Mouse (Mus musculus): ENCODE data around the gene Kiss1. TPM values are rescaled to one million over a fixed set of nuclear protein-coding genes. Genes with fewer than 3 reads are reported as not detected.

Gene Kiss1
- not detected in 2 replicates for polyA plus RNA-seq (2014; fragmentation: Nextera tagmentation; extraction: Ambion mirVana)

DNA sequence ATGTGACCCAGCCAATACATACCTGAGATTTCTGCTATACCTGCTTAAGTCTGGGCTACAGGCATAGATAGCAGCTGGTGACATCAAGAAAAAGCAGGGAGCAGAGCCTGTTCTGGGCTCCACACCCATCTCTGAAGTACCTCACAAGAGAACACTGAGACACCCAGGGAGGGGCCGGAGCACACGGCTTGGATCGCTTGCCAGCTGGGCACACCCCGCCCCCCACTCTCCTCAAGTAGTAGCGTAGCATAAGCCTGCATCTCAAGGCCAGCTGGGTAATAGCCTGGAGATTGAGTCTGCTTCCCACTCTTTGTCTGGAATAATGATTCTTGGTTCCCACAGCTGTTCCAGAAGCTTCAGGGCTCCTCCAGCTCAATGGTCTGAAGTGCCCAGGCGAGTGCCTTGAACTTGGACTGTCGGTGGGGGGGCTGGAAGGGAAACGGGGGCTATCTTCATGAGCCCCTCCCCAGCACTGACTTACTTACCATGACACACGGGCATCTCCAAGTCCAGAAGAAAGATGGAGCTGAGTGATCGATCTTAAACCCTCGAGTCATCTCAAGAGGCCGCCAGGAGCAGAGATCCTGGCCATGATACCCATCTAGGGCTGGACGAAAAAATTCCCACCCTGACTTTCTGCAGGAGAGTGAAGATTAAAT, at the start of gene Kiss1:
TSS of gene Kiss1 (plus strand) at position 609 of the 659 bp plus-strand sequence.
- no peak within 1 kb of the TSS for H3K27ac ChIP-seq (ENCODE audit: low read depth, low read length)
- DNase-seq (ENCODE audit: low spot score) = peak; percentile 61
- no peaks in the 10 kb centered on the region for H3K27me3 ChIP-seq (replicated peaks; ENCODE audit: control insufficient read depth, insufficient read depth, low read length)
- no peak within 1 kb of the TSS for H3K4me3 ChIP-seq (ENCODE audit: low read depth, low read length)
- peak; percentile 81 for ATAC-seq
- WGBS = 92% methylated on average over 13 of the region's 13 CpGs
- H3K36me3 ChIP-seq (ENCODE audit: control insufficient read depth, insufficient read depth, low read length) = no peaks in the 10 kb centered on the region
- no peaks in the 10 kb centered on the region for H3K9me3 ChIP-seq (replicated peaks; ENCODE audit: control insufficient read depth, low read length)
- no peak within 1 kb of the TSS for H3K4me2 ChIP-seq (ENCODE audit: low read length)
- H3K4me1 ChIP-seq (ENCODE audit: control insufficient read depth, insufficient read depth, low read length) = no peaks in the 10 kb centered on the region
- H3K9ac ChIP-seq (ENCODE audit: low read length) = no peak within 1 kb of the TSS

- Histone ChIP-seq H3K9me3 (replicated peaks; ENCODE audit: control insufficient read depth, low read length) (no peaks in the 10 kb centered on the region), H3K36me3 (ENCODE audit: control insufficient read depth, insufficient read depth, low read length) (peaks cover 44% of the 10 kb centered on the region), H3K9ac (ENCODE audit: low read length) (no peak overlapping the region), H3K4me3 (ENCODE audit: low read depth, low read length) (no peak overlapping the region), H3K27ac (ENCODE audit: low read depth, low read length) (no peak overlapping the region), H3K27me3 (replicated peaks; ENCODE audit: control insufficient read depth, insufficient read depth, low read length) (no peaks in the 10 kb centered on the region), H3K4me2 (ENCODE audit: low read length) (no peak overlapping the region), H3K4me1 (ENCODE audit: control insufficient read depth, insufficient read depth, low read length) (no peaks in the 10 kb centered on the region)
- WGBS = 94% methylated on average over 19 of the region's 19 CpGs
- DNase-seq (ENCODE audit: low spot score) = no peak
- no peak for ATAC-seq
Measured at GRCm38 (mm10) chr1:133274163-133274562, 47.5 kb upstream of the Kiss1 start.

GRCm38 (mm10) chr1:133276983-133277382, 44.7 kb upstream of the Kiss1 start:
- no peak overlapping the region for H3K9ac ChIP-seq (ENCODE audit: low read length)
- WGBS = 85% methylated on average over 5 of the region's 5 CpGs
- H3K27me3 ChIP-seq (replicated peaks; ENCODE audit: control insufficient read depth, insufficient read depth, low read length) = no peaks in the 10 kb centered on the region
- DNase-seq (ENCODE audit: low spot score) (no peak), ATAC-seq (no peak)
- no peak overlapping the region for H3K27ac ChIP-seq (ENCODE audit: low read depth, low read length)
- no peaks in the 10 kb centered on the region for H3K4me1 ChIP-seq (ENCODE audit: control insufficient read depth, insufficient read depth, low read length)
- no peaks in the 10 kb centered on the region for H3K9me3 ChIP-seq (replicated peaks; ENCODE audit: control insufficient read depth, low read length)
- H3K4me2 ChIP-seq (ENCODE audit: low read length) = no peak overlapping the region
- no peak overlapping the region for H3K4me3 ChIP-seq (ENCODE audit: low read depth, low read length)
- peaks cover 35% of the 10 kb centered on the region for H3K36me3 ChIP-seq (ENCODE audit: control insufficient read depth, insufficient read depth, low read length)

DNA sequence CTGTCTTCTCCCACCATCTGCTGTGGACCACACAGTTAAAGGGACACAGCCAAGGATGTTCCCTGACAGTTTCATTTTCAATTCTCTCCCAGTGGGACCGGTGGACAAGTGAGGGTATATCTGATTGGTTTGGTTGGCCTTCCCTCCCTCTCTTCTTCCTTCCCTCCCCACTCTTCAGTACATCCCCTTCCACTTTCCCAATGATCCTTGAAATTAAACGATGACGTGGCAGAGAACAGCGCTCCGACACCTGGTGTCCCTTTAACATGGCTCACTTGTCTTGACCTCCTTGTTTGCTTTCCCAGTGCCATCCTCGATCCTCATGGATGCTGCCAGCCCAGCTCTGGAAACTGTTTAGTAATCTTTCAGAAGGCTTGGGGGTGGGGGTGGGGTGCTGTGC, 43.1 kb upstream of the Kiss1 start:
- Histone ChIP-seq H3K9me3 (replicated peaks; ENCODE audit: control insufficient read depth, low read length) (no peaks in the 10 kb centered on the region), H3K4me1 (ENCODE audit: control insufficient read depth, insufficient read depth, low read length) (no peaks in the 10 kb centered on the region), H3K36me3 (ENCODE audit: control insufficient read depth, insufficient read depth, low read length) (peaks cover 34% of the 10 kb centered on the region), H3K4me2 (ENCODE audit: low read length) (no peak overlapping the region), H3K27me3 (replicated peaks; ENCODE audit: control insufficient read depth, insufficient read depth, low read length) (no peaks in the 10 kb centered on the region), H3K9ac (ENCODE audit: low read length) (no peak overlapping the region), H3K4me3 (ENCODE audit: low read depth, low read length) (no peak overlapping the region), H3K27ac (ENCODE audit: low read depth, low read length) (no peak overlapping the region)
- DNase-seq (ENCODE audit: low spot score) (no peak), ATAC-seq (no peak)
- 86% methylated on average over 6 of the region's 6 CpGs for WGBS

DNA sequence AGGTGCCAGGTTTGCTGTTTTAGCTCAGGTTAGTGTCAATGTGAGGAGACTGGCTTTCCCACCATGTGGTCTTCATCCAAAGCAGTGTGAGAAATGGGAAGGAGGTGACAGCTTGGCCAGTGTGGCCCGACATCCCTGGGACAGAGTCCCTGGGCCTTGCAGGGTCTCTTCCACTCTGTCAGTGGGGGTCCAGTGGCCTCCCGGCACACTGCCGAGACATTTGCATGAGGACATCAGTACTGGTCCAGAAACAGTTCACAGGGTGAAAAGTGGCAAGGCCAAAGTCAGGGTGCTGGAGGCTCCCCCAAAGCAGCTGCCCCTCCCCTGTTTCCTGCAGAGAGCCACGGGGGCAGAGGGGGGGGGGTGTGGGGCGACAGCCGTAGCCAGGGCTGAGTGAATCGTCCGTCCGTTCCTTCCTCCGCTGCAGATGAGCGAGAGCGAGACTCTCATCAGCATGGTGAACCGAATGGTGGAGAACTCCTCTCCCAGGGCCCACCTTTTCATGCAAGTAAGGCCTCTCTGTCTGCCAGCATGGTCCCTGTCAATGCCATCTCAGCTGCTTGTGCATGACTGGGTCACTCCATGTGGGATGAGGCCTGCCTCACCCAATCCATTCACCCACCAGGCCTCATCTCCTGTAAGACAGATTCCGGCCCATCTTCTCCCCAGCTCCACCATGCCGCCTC, 42.6 kb upstream of the Kiss1 start:
- WGBS = 77% methylated on average over 15 of the region's 15 CpGs
- H3K27ac ChIP-seq (ENCODE audit: low read depth, low read length) = no peak overlapping the region
- ATAC-seq (no peak), DNase-seq (ENCODE audit: low spot score) (no peak)
- H3K4me3 ChIP-seq (ENCODE audit: low read depth, low read length) = no peak overlapping the region
- H3K27me3 ChIP-seq (replicated peaks; ENCODE audit: control insufficient read depth, insufficient read depth, low read length) = no peaks in the 10 kb centered on the region
- H3K9me3 ChIP-seq (replicated peaks; ENCODE audit: control insufficient read depth, low read length) = no peaks in the 10 kb centered on the region
- no peaks in the 10 kb centered on the region for H3K4me1 ChIP-seq (ENCODE audit: control insufficient read depth, insufficient read depth, low read length)
- no peak overlapping the region for H3K4me2 ChIP-seq (ENCODE audit: low read length)
- H3K9ac ChIP-seq (ENCODE audit: low read length) = no peak overlapping the region
- peaks cover 29% of the 10 kb centered on the region for H3K36me3 ChIP-seq (ENCODE audit: control insufficient read depth, insufficient read depth, low read length)

DNA sequence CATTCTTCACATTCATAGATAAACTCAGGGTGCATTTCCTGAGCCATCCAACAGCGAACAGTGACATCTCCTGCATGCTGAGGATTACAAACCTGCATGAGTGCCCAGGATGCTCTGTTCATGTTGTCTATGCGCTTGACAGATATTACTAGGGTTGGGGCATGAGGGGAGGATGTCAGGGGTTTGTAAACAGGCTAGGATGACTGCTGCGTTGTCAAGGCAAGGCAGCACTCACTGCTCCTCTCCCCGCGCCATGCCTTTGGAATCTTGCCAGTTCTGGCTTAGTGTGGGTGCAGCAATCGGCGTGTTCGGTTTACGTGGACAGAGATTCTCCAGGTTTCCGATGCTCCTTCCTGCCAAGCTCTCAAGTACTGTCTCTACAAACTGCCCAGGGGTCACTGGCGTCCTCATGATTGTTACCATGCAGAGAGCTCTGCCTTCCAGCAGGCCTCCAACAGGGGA, 42.0 kb upstream of the Kiss1 start:
- Histone ChIP-seq H3K4me1 (ENCODE audit: control insufficient read depth, insufficient read depth, low read length) (no peaks in the 10 kb centered on the region), H3K4me3 (ENCODE audit: low read depth, low read length) (no peak overlapping the region), H3K9me3 (replicated peaks; ENCODE audit: control insufficient read depth, low read length) (no peaks in the 10 kb centered on the region), H3K27me3 (replicated peaks; ENCODE audit: control insufficient read depth, insufficient read depth, low read length) (no peaks in the 10 kb centered on the region), H3K9ac (ENCODE audit: low read length) (no peak overlapping the region), H3K27ac (ENCODE audit: low read depth, low read length) (no peak overlapping the region), H3K36me3 (ENCODE audit: control insufficient read depth, insufficient read depth, low read length) (peaks cover 24% of the 10 kb centered on the region), H3K4me2 (ENCODE audit: low read length) (no peak overlapping the region)
- no peak for DNase-seq (ENCODE audit: low spot score)
- no peak for ATAC-seq
- 73% methylated on average over 11 of the region's 11 CpGs for WGBS

DNA sequence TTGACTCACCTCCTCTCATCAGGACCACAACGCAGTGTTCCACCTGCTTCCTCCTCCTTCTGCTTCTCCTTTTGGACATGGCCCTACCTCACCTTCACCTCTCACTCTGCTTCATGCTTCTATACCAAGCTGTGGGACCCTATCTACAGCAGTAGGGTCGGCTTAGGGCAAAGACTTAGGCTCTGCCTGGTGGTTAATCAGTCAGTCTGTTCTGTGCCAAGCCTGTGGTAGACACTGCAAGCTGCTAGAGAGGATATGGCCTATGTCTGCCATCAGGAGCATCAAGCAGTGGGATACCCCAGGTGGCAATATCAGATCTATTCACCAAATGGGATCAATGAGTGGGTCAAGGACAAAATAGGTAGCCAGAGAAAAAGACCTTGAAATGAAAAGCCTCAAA, 41.1 kb upstream of the Kiss1 start:
- H3K27ac ChIP-seq (ENCODE audit: low read depth, low read length) = no peak overlapping the region
- 90% methylated on average over 2 of the region's 2 CpGs for WGBS
- peaks cover 27% of the 10 kb centered on the region for H3K36me3 ChIP-seq (ENCODE audit: control insufficient read depth, insufficient read depth, low read length)
- H3K4me3 ChIP-seq (ENCODE audit: low read depth, low read length) = no peak overlapping the region
- DNase-seq (ENCODE audit: low spot score) (no peak), ATAC-seq (no peak)
- H3K4me2 ChIP-seq (ENCODE audit: low read length) = no peak overlapping the region
- no peaks in the 10 kb centered on the region for H3K9me3 ChIP-seq (replicated peaks; ENCODE audit: control insufficient read depth, low read length)
- no peaks in the 10 kb centered on the region for H3K27me3 ChIP-seq (replicated peaks; ENCODE audit: control insufficient read depth, insufficient read depth, low read length)
- H3K4me1 ChIP-seq (ENCODE audit: control insufficient read depth, insufficient read depth, low read length) = no peaks in the 10 kb centered on the region
- H3K9ac ChIP-seq (ENCODE audit: low read length) = no peak overlapping the region

- ATAC-seq = no peak
- 86% methylated on average over 7 of the region's 7 CpGs for WGBS
- Histone ChIP-seq H3K27me3 (replicated peaks; ENCODE audit: control insufficient read depth, insufficient read depth, low read length) (no peaks in the 10 kb centered on the region), H3K4me1 (ENCODE audit: control insufficient read depth, insufficient read depth, low read length) (no peaks in the 10 kb centered on the region), H3K9ac (ENCODE audit: low read length) (no peak overlapping the region), H3K4me2 (ENCODE audit: low read length) (no peak overlapping the region), H3K4me3 (ENCODE audit: low read depth, low read length) (no peak overlapping the region), H3K36me3 (ENCODE audit: control insufficient read depth, insufficient read depth, low read length) (peaks cover 54% of the 10 kb centered on the region), H3K27ac (ENCODE audit: low read depth, low read length) (no peak overlapping the region), H3K9me3 (replicated peaks; ENCODE audit: control insufficient read depth, low read length) (no peaks in the 10 kb centered on the region)
- no peak for DNase-seq (ENCODE audit: low spot score)
Measured at GRCm38 (mm10) chr1:133285907-133286306, 35.8 kb upstream of the Kiss1 start.

DNA sequence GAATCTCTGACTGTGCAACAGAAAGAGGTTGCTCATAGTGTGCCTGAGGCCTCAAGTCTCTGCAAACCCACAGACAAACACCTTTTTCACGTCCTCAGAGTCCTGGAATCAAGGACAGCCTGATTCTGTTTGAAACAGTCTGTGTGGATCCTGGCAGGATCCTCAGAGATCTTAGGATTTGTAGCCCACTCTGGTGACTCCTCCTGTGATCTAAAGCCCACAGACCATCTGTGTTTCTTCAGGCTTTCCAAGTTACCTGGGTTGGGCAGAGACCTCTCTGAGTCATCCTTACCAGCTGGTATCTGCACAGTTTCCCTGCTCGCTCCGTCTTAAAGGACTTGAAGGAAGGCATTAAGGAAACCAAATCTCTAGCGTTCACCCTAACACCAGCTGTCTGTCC, 34.6 kb upstream of the Kiss1 start:
- Histone ChIP-seq H3K27ac (ENCODE audit: low read depth, low read length) (no peak overlapping the region), H3K4me2 (ENCODE audit: low read length) (no peak overlapping the region), H3K4me1 (ENCODE audit: control insufficient read depth, insufficient read depth, low read length) (no peaks in the 10 kb centered on the region), H3K36me3 (ENCODE audit: control insufficient read depth, insufficient read depth, low read length) (peaks cover 59% of the 10 kb centered on the region), H3K9me3 (replicated peaks; ENCODE audit: control insufficient read depth, low read length) (no peaks in the 10 kb centered on the region), H3K4me3 (ENCODE audit: low read depth, low read length) (no peak overlapping the region), H3K27me3 (replicated peaks; ENCODE audit: control insufficient read depth, insufficient read depth, low read length) (no peaks in the 10 kb centered on the region), H3K9ac (ENCODE audit: low read length) (no peak overlapping the region)
- ATAC-seq (no peak), DNase-seq (ENCODE audit: low spot score) (no peak)
- WGBS = 92% methylated on average over 4 of the region's 4 CpGs

Data from forebrain, embryonic 14.5 days (tissue).